Mouse (Mus musculus): ENCODE measurements around the gene Cyfip2.

GRCm38 (mm10) chr11:46269391-46269790, 43.3 kb downstream of the Cyfip2 start:
- TF ChIP-seq CTCF (IDR thresholded peaks at IDR 0.05; ENCODE audit: low read depth), result no peak
- no peak for TF ChIP-seq EP300 (IDR thresholded peaks at IDR 0.05; ENCODE audit: low read depth)
